Mouse (Mus musculus) hindbrain, embryonic 14.5 days (tissue): ENCODE data around the gene H2-DMa. TPM values are rescaled to one million over a fixed set of nuclear protein-coding genes. Genes with fewer than 3 reads are reported as not detected.
"Not testable (repeated sequence)": the region's sequence is repeated elsewhere in the genome, so short reads cannot be mapped to it uniquely, and the experiment has no call there.

ENCODE experiments used
- ATAC-seq: fragments of 200-750 bp; cut with Nextera tagmentation; 2 replicates; pipeline ENCODE4 v1.8.0; 2017; ENCODE audit warnings: moderate number of reproducible peaks, mild to moderate bottlenecking, moderate TSS enrichment, moderate library complexity; ENCODE audit not compliant: low FRiP score
- DNase-seq: peaks from one replicate; pipeline ENCODE4 v3.0.0-alpha.2; 2015; ENCODE audit warnings: low spot score
- H3K27ac ChIP-seq: fragments of 300-500 bp; sonication (generic); 2 replicates; pipeline ENCODE4 v1.5.1; 2014; ENCODE audit warnings: mild to moderate bottlenecking, moderate library complexity
- H3K27me3 ChIP-seq: fragments of 300-500 bp; sonication (generic); 2 replicates; pipeline ENCODE4 v1.6.1; 2014; ENCODE audit warnings: mild to moderate bottlenecking, low read length, mixed read lengths; ENCODE audit not compliant: control insufficient read depth, insufficient read depth
- H3K36me3 ChIP-seq: fragments of 300-500 bp; sonication (generic); replicated peaks from 2 replicates; pipeline ENCODE4 v1.6.1; 2014; ENCODE audit not compliant: control insufficient read depth, insufficient read depth
- H3K4me1 ChIP-seq: fragments of 300-500 bp; sonication (generic); replicated peaks from 2 replicates; pipeline ENCODE4 v1.6.1; 2014; ENCODE audit warnings: antibody characterized with exemption, low read length, mixed read lengths; ENCODE audit not compliant: control insufficient read depth, insufficient read depth
- H3K4me2 ChIP-seq: fragments of 300-500 bp; sonication (generic); replicated peaks from 2 replicates; pipeline ENCODE4 v1.6.1; 2014; ENCODE audit warnings: mild to moderate bottlenecking, moderate library complexity
- H3K4me3 ChIP-seq: fragments of 300-500 bp; sonication (generic); replicated peaks from 2 replicates; pipeline ENCODE4 v1.5.1; 2014; ENCODE audit warnings: mild to moderate bottlenecking, low read length
- H3K9ac ChIP-seq: fragments of 300-500 bp; sonication (generic); 2 replicates; pipeline ENCODE4 v1.6.1; 2014
- H3K9me3 ChIP-seq: fragments of 300-500 bp; sonication (generic); 2 replicates; pipeline ENCODE4 v1.6.1; 2016; ENCODE audit warnings: low read length; ENCODE audit not compliant: control insufficient read depth
- WGBS: fragments of 180-500 bp; shearing (Covaris S2); extraction: QIAGEN DNeasy Blood & Tissue Kit; methylation state at CpG from one replicate; pipeline ENCODE4 v1.1.7; 2014; 5-methylcytosine and 5-hydroxymethylcytosine counted together
- polyA plus RNA-seq: library from polyadenylated mRNA; unstranded; fragments of >200 nt; fragmentation: Nextera tagmentation; extraction: Ambion mirVana; gene quantifications from 2 replicates; pipeline ENCODE4 v1.2.1, GENCODE M21; 2014

Gene H2-DMa
- polyA plus RNA-seq, 1 experiment from 2014 or later = 19.2 TPM

GRCm38 (mm10) chr17:34138655-34139054 lies 19.3 kb downstream of the H2-DMa start:
- no peak overlapping the region for H3K4me2 ChIP-seq
- ATAC-seq = no peak
- H3K36me3 ChIP-seq = no peaks in the 10 kb centered on the region
- H3K9me3 ChIP-seq = no peaks in the 10 kb centered on the region
- no peak for DNase-seq
- no peak overlapping the region for H3K4me3 ChIP-seq
- WGBS = 75% methylated on average over 7 of the region's 7 CpGs
- peaks cover 42% of the 10 kb centered on the region for H3K27me3 ChIP-seq
- H3K27ac ChIP-seq = no peak overlapping the region
- H3K4me1 ChIP-seq = peaks cover 10% of the 10 kb centered on the region; the same call in 1 of the 2 replicates
- no peak overlapping the region for H3K9ac ChIP-seq

GRCm38 (mm10) chr17:34139416-34139815 lies 20.1 kb downstream of the H2-DMa start:
- no peak for ATAC-seq
- Histone ChIP-seq H3K27me3 (peaks cover 42% of the 10 kb centered on the region), H3K4me2 (peak overlapping the region; percentile 50)

DNA sequence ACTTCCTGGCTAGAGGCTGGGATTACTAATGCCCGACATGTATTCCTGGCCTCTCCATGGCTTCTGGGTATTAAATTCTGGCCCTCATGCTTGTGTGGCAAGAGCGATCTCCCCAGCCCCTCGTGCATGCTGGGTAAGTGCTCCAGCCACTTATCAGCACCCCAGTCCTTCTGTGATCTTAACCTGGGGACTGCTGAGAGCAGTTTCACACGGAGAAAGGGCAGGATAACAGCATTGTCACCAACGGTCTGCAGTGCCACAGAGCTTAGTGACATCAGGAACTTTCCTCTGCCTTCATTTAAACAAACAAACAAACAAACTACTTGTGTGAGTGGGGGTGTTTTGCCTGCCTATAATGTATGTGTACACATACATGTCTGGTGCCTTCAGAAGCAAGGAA lies 20.9 kb downstream of the H2-DMa start:
- DNase-seq (no peak), ATAC-seq (no peak)
- H3K4me1 ChIP-seq = peaks cover 10% of the 10 kb centered on the region; the same call in 1 of the 2 replicates
- peaks cover 42% of the 10 kb centered on the region for H3K27me3 ChIP-seq
- no peak overlapping the region for H3K4me3 ChIP-seq
- 24% methylated on average over 5 of the region's 5 CpGs for WGBS
- H3K4me2 ChIP-seq = no peak overlapping the region
- H3K9me3 ChIP-seq = no peaks in the 10 kb centered on the region
- no peak overlapping the region for H3K9ac ChIP-seq
- no peak overlapping the region for H3K27ac ChIP-seq
- H3K36me3 ChIP-seq = no peaks in the 10 kb centered on the region

More at GRCm38 (mm10) chr17:34139416-34139815, 20.1 kb downstream of the H2-DMa start:
- 2% methylated on average over 16 of the region's 16 CpGs for WGBS
- H3K36me3 ChIP-seq = no peaks in the 10 kb centered on the region
- H3K9ac ChIP-seq = peak overlapping the region; percentile 8; the same call in 1 of the 2 replicates
- H3K4me3 ChIP-seq = peak overlapping the region; percentile 16
- DNase-seq = peak; percentile 40
- H3K4me1 ChIP-seq = peaks cover 10% of the 10 kb centered on the region; the same call in 1 of the 2 replicates
- no peak overlapping the region for H3K27ac ChIP-seq
- no peaks in the 10 kb centered on the region for H3K9me3 ChIP-seq

GRCm38 (mm10) chr17:34141448-34141847 lies 22.1 kb downstream of the H2-DMa start:
- Histone ChIP-seq H3K9ac (no peak overlapping the region), H3K4me1 (peaks cover 10% of the 10 kb centered on the region; the same call in 1 of the 2 replicates), H3K27ac (no peak overlapping the region), H3K4me3 (no peak overlapping the region), H3K9me3 (no peaks in the 10 kb centered on the region), H3K36me3 (no peaks in the 10 kb centered on the region), H3K4me2 (no peak overlapping the region), H3K27me3 (peaks cover 42% of the 10 kb centered on the region)
- no peak for ATAC-seq
- no peak for DNase-seq
- 50% methylated on average over 4 of the region's 4 CpGs for WGBS

DNA sequence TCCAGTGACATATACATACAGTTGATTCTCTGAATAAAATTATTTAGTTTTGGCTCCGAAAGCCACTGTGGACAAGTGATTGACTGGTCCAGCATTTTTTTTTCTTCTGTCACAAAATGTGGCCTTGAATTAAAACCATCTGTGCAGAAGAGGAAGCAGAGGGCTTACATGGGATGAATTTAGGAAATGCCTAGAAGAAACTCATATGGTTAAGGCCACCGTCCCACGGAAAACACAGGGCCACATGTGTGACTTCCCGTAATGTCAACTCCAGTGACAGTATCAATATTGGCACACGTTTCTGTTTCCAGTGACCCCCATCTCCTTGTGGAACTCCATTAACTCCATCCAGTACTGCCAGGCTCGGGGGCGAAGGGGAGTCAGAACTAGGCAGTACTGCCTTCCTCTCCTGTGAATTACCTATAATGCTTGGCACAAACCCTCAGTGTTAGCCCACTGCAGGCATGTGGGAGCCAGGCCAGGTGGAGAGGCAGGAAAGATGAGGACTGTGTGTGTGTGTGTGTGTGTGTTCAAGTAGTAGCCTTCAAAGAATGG lies 23.2 kb downstream of the H2-DMa start:
- peaks cover 10% of the 10 kb centered on the region; the same call in 1 of the 2 replicates for H3K4me1 ChIP-seq
- WGBS = 80% methylated on average over 7 of the region's 7 CpGs
- peaks cover 40% of the 10 kb centered on the region for H3K27me3 ChIP-seq
- H3K36me3 ChIP-seq = no peaks in the 10 kb centered on the region
- H3K9me3 ChIP-seq = no peaks in the 10 kb centered on the region
- no peak overlapping the region for H3K27ac ChIP-seq
- H3K4me2 ChIP-seq = no peak overlapping the region
- no peak overlapping the region for H3K4me3 ChIP-seq
- DNase-seq (no peak), ATAC-seq (no peak)
- no peak overlapping the region for H3K9ac ChIP-seq

DNA sequence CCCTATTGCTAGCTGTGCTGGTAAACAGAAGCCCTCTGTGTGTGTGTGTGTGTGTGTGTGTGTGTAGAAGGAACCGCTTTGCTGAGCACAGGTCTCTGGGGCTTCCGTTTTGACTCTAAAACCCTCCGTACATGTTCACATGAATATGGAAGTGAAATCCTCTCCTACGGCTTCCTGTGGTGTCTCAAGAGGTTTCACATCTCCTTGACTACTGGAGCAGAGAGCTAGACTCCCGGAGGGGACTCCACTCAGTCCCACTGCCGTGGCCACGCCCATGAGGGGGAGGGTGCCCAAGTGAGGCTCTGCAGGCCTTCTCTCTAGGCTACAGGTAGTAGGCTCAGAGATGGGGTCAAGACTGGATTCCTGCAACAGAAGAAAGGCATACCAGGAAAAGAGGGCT lies 23.7 kb downstream of the H2-DMa start, which contains the start of gene H2-DMb2:
H2-DMb2 (plus strand) TSS at position 275 of the 400 bp plus-strand sequence.
- H3K27ac ChIP-seq = no peak within 1 kb of the TSS
- ATAC-seq = no peak
- H3K4me1 ChIP-seq = peaks cover 10% of the 10 kb centered on the region; the same call in 1 of the 2 replicates
- peaks cover 35% of the 10 kb centered on the region for H3K27me3 ChIP-seq
- H3K4me2 ChIP-seq = no peak within 1 kb of the TSS
- H3K9ac ChIP-seq = no peak within 1 kb of the TSS
- no peak for DNase-seq
- H3K36me3 ChIP-seq = no peaks in the 10 kb centered on the region
- WGBS = 23% methylated on average over 7 of the region's 7 CpGs
- H3K4me3 ChIP-seq = no peak within 1 kb of the TSS
- no peaks in the 10 kb centered on the region for H3K9me3 ChIP-seq

DNA sequence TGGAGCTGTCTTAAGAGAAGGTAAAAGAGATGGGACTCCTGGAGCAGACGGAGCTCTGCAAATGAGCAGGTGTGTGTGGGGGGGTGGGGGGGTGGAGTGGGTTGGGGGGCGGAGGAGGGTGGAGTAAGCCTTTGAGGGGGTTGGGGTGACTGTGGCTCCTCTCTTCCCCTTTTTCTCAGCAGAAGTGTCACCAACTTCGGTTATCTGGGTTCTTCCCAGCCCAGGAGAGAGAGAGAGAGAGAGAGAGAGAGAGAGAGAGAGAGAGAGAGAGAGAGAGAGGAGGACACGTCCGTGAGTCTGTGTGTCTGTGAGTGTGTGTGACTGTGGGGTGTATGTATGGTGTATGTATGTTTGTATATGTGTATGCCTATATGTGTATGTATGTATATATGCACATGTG lies 24.1 kb downstream of the H2-DMa start:
- no peak overlapping the region for H3K4me3 ChIP-seq
- H3K9ac ChIP-seq = no peak overlapping the region
- H3K27ac ChIP-seq = no peak overlapping the region
- DNase-seq = no peak
- peaks cover 10% of the 10 kb centered on the region; the same call in 1 of the 2 replicates for H3K4me1 ChIP-seq
- H3K36me3 ChIP-seq = no peaks in the 10 kb centered on the region
- no peaks in the 10 kb centered on the region for H3K9me3 ChIP-seq
- peaks cover 31% of the 10 kb centered on the region for H3K27me3 ChIP-seq
- H3K4me2 ChIP-seq = no peak overlapping the region
- 69% methylated on average over 5 of the region's 5 CpGs for WGBS
- no peak for ATAC-seq

DNA sequence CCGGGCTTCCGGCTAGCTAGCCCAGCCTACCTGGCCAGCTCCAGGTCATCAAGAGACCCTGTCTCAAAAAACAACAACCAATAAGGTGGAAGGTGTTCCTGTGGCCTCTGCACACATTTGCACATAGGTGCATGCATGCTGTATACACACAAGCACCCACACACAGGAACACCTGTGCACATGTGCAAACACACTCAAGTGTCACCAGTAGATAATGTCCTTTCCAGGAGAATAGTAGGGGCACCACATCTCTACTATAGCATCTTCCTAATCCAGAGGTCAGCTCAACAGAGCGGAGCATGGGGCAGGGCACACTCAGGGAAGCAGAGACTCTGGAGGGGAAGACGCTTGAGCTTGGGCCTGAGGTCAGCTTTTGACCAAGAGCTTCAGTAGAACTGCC lies 24.9 kb downstream of the H2-DMa start:
- not testable (repeated sequence) for H3K9ac ChIP-seq, DNase-seq, H3K9me3 ChIP-seq, ATAC-seq, H3K4me3 ChIP-seq, H3K4me2 ChIP-seq, H3K4me1 ChIP-seq, H3K36me3 ChIP-seq, H3K27ac ChIP-seq
- peaks cover 23% of the 10 kb centered on the region for H3K27me3 ChIP-seq
- 90% methylated on average over 4 of the region's 4 CpGs for WGBS

GRCm38 (mm10) chr17:34144960-34145371 lies 25.6 kb downstream of the H2-DMa start:
- H3K9ac ChIP-seq = no peak overlapping the region
- DNase-seq (no peak), ATAC-seq (no peak)
- H3K4me3 ChIP-seq = no peak overlapping the region
- no peak overlapping the region for H3K27ac ChIP-seq
- no peaks in the 10 kb centered on the region for H3K36me3 ChIP-seq
- 66% methylated on average over 3 of the region's 3 CpGs for WGBS
- H3K4me2 ChIP-seq = no peak overlapping the region
- 0 out of 2 replicates have a peak, but pooled peaks cover 2% of the 10 kb centered on the region for H3K4me1 ChIP-seq
- no peaks in the 10 kb centered on the region for H3K9me3 ChIP-seq
- peaks cover 15% of the 10 kb centered on the region for H3K27me3 ChIP-seq
